Mouse (Mus musculus): ENCODE measurements around the gene Nck2. TPM values are rescaled to one million over a fixed set of nuclear protein-coding genes. Genes with fewer than 3 reads are reported as not detected.

The Nck2 gene
- polyA plus RNA-seq, 1 experiment from 2014 or later, result 38.1 TPM

Other genes starting within 250 kb of the Nck2 start
- gene Fhl2, start 247.6 kb upstream of the Nck2 start, polyA plus RNA-seq (2014; fragmentation: Nextera tagmentation; extraction: Ambion mirVana), result 60.5 and 70.1 TPM in 2 replicates